20 mouse cellular contexts compared by ENCODE assay signal in the genomic region with DNA sequence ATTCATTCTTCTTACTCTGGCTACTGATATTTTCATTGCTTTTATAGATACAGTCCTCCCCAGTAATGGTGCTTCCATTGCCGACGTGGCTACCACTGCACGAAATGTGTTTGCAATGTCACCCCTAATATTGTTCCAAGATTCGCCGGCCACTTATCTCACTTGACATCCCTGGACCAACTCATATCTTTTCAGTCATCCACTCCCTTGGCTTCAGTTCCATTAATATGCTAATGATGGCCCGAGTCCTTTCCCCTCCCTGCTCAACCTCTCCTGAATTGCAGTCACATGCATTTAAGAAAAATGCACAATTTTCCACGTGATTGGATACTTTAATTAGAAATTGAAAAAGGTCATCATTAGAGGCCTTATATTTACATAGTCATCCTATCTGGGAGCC.
"Had no signal": no experiment of that assay in that cellular context is flagged by ENCODE, and none has a peak within 500 bp of the region (broad histone marks: within the 10 kb centered on the region; RNA-seq: fewer than 3 reads in every experiment).

No protein-coding gene starts in this region.

- H3K4me3 ChIP-seq: layer of hippocampus, adult 2 months; limb, embryonic 10.5 days; limb, embryonic 13.5 days; liver, embryonic 12.5 days; liver, embryonic 15.5 days; lung, embryonic 15.5 days; megakaryocyte, embryonic 14.5 days; neural tube, embryonic 12.5 days; neural tube, embryonic 15.5 days had no signal

- H3K36me3 ChIP-seq: limb, embryonic 10.5 days; limb, embryonic 13.5 days; liver, embryonic 12.5 days; liver, embryonic 15.5 days; lung, embryonic 15.5 days; neural tube, embryonic 12.5 days; neural tube, embryonic 15.5 days had no signal

- H3K4me2 ChIP-seq: limb, embryonic 13.5 days; liver, embryonic 12.5 days; liver, embryonic 15.5 days; lung, embryonic 15.5 days; neural tube, embryonic 12.5 days; neural tube, embryonic 15.5 days had no signal

- H3K4me1 ChIP-seq: limb, embryonic 10.5 days; limb, embryonic 13.5 days; liver, embryonic 12.5 days; liver, embryonic 15.5 days; lung, embryonic 15.5 days; megakaryocyte, embryonic 14.5 days; neural tube, embryonic 12.5 days; neural tube, embryonic 15.5 days had no signal

- H3K9me3 ChIP-seq: limb, embryonic 10.5 days; limb, embryonic 13.5 days; lung, embryonic 15.5 days; neural tube, embryonic 12.5 days; neural tube, embryonic 15.5 days had no signal

- H3K9ac ChIP-seq: limb, embryonic 13.5 days; liver, embryonic 12.5 days; liver, embryonic 15.5 days; lung, embryonic 15.5 days; neural tube, embryonic 12.5 days; neural tube, embryonic 15.5 days had no signal

- H3K27ac ChIP-seq: kidney, postnatal 0 days; layer of hippocampus, adult 2 months; limb, embryonic 10.5 days; limb, embryonic 13.5 days; liver, embryonic 12.5 days; liver, embryonic 15.5 days; lung, embryonic 15.5 days; neural tube, embryonic 12.5 days; neural tube, embryonic 15.5 days had no signal

- DNase-seq: kidney, adult 2 months; kidney, postnatal 25 days; layer of hippocampus, adult 9-11 months; liver; lung, adult 18-20 months; lung, postnatal 10 days; lung, postnatal 36 days; thymus, adult 18-20 months; thymus, postnatal 36 days had no signal

- H3K27me3 ChIP-seq: limb, embryonic 13.5 days; liver, embryonic 12.5 days; liver, embryonic 15.5 days; lung, embryonic 15.5 days; megakaryocyte, embryonic 14.5 days; neural tube, embryonic 12.5 days; neural tube, embryonic 15.5 days had no signal

- ATAC-seq: intestine, embryonic 16.5 days; liver, embryonic 12.5 days had no signal
